Mouse (Mus musculus) MEL (cell line): ENCODE results near the gene H2-K1. TPM values are rescaled to one million over a fixed set of nuclear protein-coding genes. Genes with fewer than 3 reads are reported as not detected.

Experiments used
- polyA plus RNA-seq, 2 experiments: library from polyadenylated mRNA; stranded (reverse) in 1 of 2; unstranded in 1 of 2; fragments of >175 nt in 1 of 2; fragments of >200 nt in 1 of 2; gene quantifications; 2 replicates each; pipeline versions ENCODE4 v1.2.1 to v1.2.4; 2012; ENCODE audit warnings: low replicate concordance in 2 of 2, low read depth in 1 of 2; ENCODE audit not compliant: insufficient read length in 2 of 2, insufficient read depth in 1 of 2, missing spikeins in 1 of 2
- total RNA-seq: library from RNA; depleted of rRNA; stranded (reverse); fragments of 300-350 nt; gene quantifications from 2 replicates; pipeline ENCODE4 v1.2.3, GENCODE M21; 2012; rRNA removed

The H2-K1 gene
- total and polyA plus RNA-seq, 3 experiments, result 81.1 to 113 TPM; not detected in 1

Other genes starting within 250 kb of the H2-K1 start
Only the 30 nearest of the 33 such genes appear.
- 5.0 and 5.2 TPM in 2 replicates for gene Kank3, start 189.8 kb downstream of the H2-K1 start, total RNA-seq
- 1 to 10 TPM in 1 of 2 experiments, not detected in 1; 5.5 TPM for gene Kank3, start 189.8 kb downstream of the H2-K1 start, polyA plus RNA-seq
- gene Rps28, start 175.8 kb downstream of the H2-K1 start, total RNA-seq, result 3,378 and 3,556 TPM in 2 replicates
- gene Rps28, start 175.8 kb downstream of the H2-K1 start, polyA plus RNA-seq, result 1,000 to 10,000 TPM in 1 of 2 experiments, 100 to 1,000 TPM in 1; 994 to 2,154 TPM
- 359 and 370 TPM in 2 replicates for gene Ndufa7, start 175.8 kb downstream of the H2-K1 start, total RNA-seq
- gene Ndufa7, start 175.8 kb downstream of the H2-K1 start, polyA plus RNA-seq, result 100 to 1,000 TPM in 1 of 2 experiments, not detected in 1; 326 TPM
- 38.5 and 48.5 TPM in 2 replicates for gene Cd320, start 157.3 kb downstream of the H2-K1 start, total RNA-seq
- gene Cd320, start 157.3 kb downstream of the H2-K1 start, polyA plus RNA-seq, result 10 to 100 TPM in 1 of 2 experiments, not detected in 1; 45.6 TPM
- gene Gm7029, start 126.5 kb downstream of the H2-K1 start, total RNA-seq, result not detected in 2 replicates
- not detected for gene Gm7029, start 126.5 kb downstream of the H2-K1 start, polyA plus RNA-seq
- 17.1 and 20.6 TPM in 2 replicates for gene Kifc1, start 109.7 kb downstream of the H2-K1 start, total RNA-seq
- 10 to 100 TPM in 1 of 2 experiments, not detected in 1; 53.5 TPM for gene Kifc1, start 109.7 kb downstream of the H2-K1 start, polyA plus RNA-seq
- gene Platr17, start 95.2 kb downstream of the H2-K1 start, total RNA-seq, result not detected in 2 replicates
- not detected for gene Platr17, start 95.2 kb downstream of the H2-K1 start, polyA plus RNA-seq
- 39.6 and 40.6 TPM in 2 replicates for gene Daxx, start 90.9 kb downstream of the H2-K1 start, total RNA-seq
- 10 to 100 TPM in 1 of 2 experiments, not detected in 1; 68.0 TPM for gene Daxx, start 90.9 kb downstream of the H2-K1 start, polyA plus RNA-seq
- 14.7 and 24.3 TPM in 2 replicates for gene Tapbp, start 84.4 kb downstream of the H2-K1 start, total RNA-seq
- 10 to 100 TPM in 1 of 2 experiments, not detected in 1; 33.3 TPM for gene Tapbp, start 84.4 kb downstream of the H2-K1 start, polyA plus RNA-seq
- 18.6 and 20.2 TPM in 2 replicates for gene Zbtb22, start 84.4 kb downstream of the H2-K1 start, total RNA-seq
- 10 to 100 TPM in 1 of 2 experiments, not detected in 1; 30.0 TPM for gene Zbtb22, start 84.4 kb downstream of the H2-K1 start, polyA plus RNA-seq
- gene Rgl2, start 70.8 kb downstream of the H2-K1 start, total RNA-seq, result 19.0 and 24.9 TPM in 2 replicates
- 10 to 100 TPM in 1 of 2 experiments, not detected in 1; 43.6 TPM for gene Rgl2, start 70.8 kb downstream of the H2-K1 start, polyA plus RNA-seq
- gene Pfdn6, start 60.0 kb downstream of the H2-K1 start, total RNA-seq, result 189 and 239 TPM in 2 replicates
- gene Pfdn6, start 60.0 kb downstream of the H2-K1 start, polyA plus RNA-seq, result 100 to 1,000 TPM in 1 of 2 experiments, not detected in 1; 222 TPM
- 97.6 and 100 TPM in 2 replicates for gene Wdr46, start 59.7 kb downstream of the H2-K1 start, total RNA-seq
- gene Wdr46, start 59.7 kb downstream of the H2-K1 start, polyA plus RNA-seq, result 100 to 1,000 TPM in 1 of 2 experiments, not detected in 1; 131 TPM
- 2.2 and 2.5 TPM in 2 replicates for gene B3galt4, start 48.9 kb downstream of the H2-K1 start, total RNA-seq
- gene B3galt4, start 48.9 kb downstream of the H2-K1 start, polyA plus RNA-seq, result 1 to 10 TPM in 1 of 2 experiments, not detected in 1; 2.9 TPM
- 20.6 and 23.6 TPM in 2 replicates for gene Vps52, start 44.5 kb downstream of the H2-K1 start, total RNA-seq
- gene Vps52, start 44.5 kb downstream of the H2-K1 start, polyA plus RNA-seq, result 10 to 100 TPM in 1 of 2 experiments, not detected in 1; 40.7 TPM
- 252 and 286 TPM in 2 replicates for gene Rps18, start 44.3 kb downstream of the H2-K1 start, total RNA-seq
- 1,000 to 10,000 TPM in 1 of 2 experiments, not detected in 1; 1,183 TPM for gene Rps18, start 44.3 kb downstream of the H2-K1 start, polyA plus RNA-seq
- gene Ring1, start 24.3 kb upstream of the H2-K1 start, total RNA-seq, result 12.4 and 18.3 TPM in 2 replicates
- gene Ring1, start 24.3 kb upstream of the H2-K1 start, polyA plus RNA-seq, result 10 to 100 TPM in 1 of 2 experiments, not detected in 1; 28.4 TPM
- gene H2-Ke6, start 27.7 kb upstream of the H2-K1 start, total RNA-seq, result 19.6 and 24.1 TPM in 2 replicates
- gene H2-Ke6, start 27.7 kb upstream of the H2-K1 start, polyA plus RNA-seq, result 10 to 100 TPM in 1 of 2 experiments, not detected in 1; 34.4 TPM
- 125 and 152 TPM in 2 replicates for gene Slc39a7, start 31.3 kb upstream of the H2-K1 start, total RNA-seq
- gene Slc39a7, start 31.3 kb upstream of the H2-K1 start, polyA plus RNA-seq, result 100 to 1,000 TPM in 1 of 2 experiments, not detected in 1; 150 TPM
- gene Rxrb, start 31.5 kb upstream of the H2-K1 start, total RNA-seq, result 37.2 and 37.6 TPM in 2 replicates
- gene Rxrb, start 31.5 kb upstream of the H2-K1 start, polyA plus RNA-seq, result 10 to 100 TPM in 1 of 2 experiments, not detected in 1; 63.4 TPM
- gene Col11a2, start 39.1 kb upstream of the H2-K1 start, total RNA-seq, result 4.6 and 4.8 TPM in 2 replicates
- gene Col11a2, start 39.1 kb upstream of the H2-K1 start, polyA plus RNA-seq, result 10 to 100 TPM in 1 of 2 experiments, not detected in 1; 14.5 TPM
- 2.2 and 2.6 TPM in 2 replicates for gene H2-Oa, start 92.0 kb upstream of the H2-K1 start, total RNA-seq
- gene H2-Oa, start 92.0 kb upstream of the H2-K1 start, polyA plus RNA-seq, result 1 to 10 TPM in 1 of 2 experiments, not detected in 1; 3.9 TPM
- 26.1 and 38.3 TPM in 2 replicates for gene H2-DMa, start 119.2 kb upstream of the H2-K1 start, total RNA-seq
- 10 to 100 TPM in 1 of 2 experiments, not detected in 1; 38.7 TPM for gene H2-DMa, start 119.2 kb upstream of the H2-K1 start, polyA plus RNA-seq
- 97.2 and 99.5 TPM in 2 replicates for gene Brd2, start 122.3 kb upstream of the H2-K1 start, total RNA-seq
- 100 to 1,000 TPM; 189 to 252 TPM for gene Brd2, start 122.3 kb upstream of the H2-K1 start, polyA plus RNA-seq
- gene H2-DMb2, start 143.0 kb upstream of the H2-K1 start, total RNA-seq, result 0.77 and 0.82 TPM in 2 replicates
- gene H2-DMb2, start 143.0 kb upstream of the H2-K1 start, polyA plus RNA-seq, result 1 to 10 TPM in 1 of 2 experiments, not detected in 1; 1.5 TPM
- gene H2-DMb1, start 152.7 kb upstream of the H2-K1 start, total RNA-seq, result not detected in 2 replicates
- gene H2-DMb1, start 152.7 kb upstream of the H2-K1 start, polyA plus RNA-seq, result under 1 TPM in 1 of 2 experiments, not detected in 1; 0.67 TPM
- gene Tap1, start 187.2 kb upstream of the H2-K1 start, total RNA-seq, result 24.6 and 30.7 TPM in 2 replicates
- 10 to 100 TPM in 1 of 2 experiments, not detected in 1; 46.6 TPM for gene Tap1, start 187.2 kb upstream of the H2-K1 start, polyA plus RNA-seq
- gene Psmb9, start 187.4 kb upstream of the H2-K1 start, total RNA-seq, result 23.3 and 24.9 TPM in 2 replicates
- gene Psmb9, start 187.4 kb upstream of the H2-K1 start, polyA plus RNA-seq, result 10 to 100 TPM in 1 of 2 experiments, not detected in 1; 14.7 TPM
- gene Psmb8, start 197.4 kb upstream of the H2-K1 start, total RNA-seq, result 129 and 144 TPM in 2 replicates
- gene Psmb8, start 197.4 kb upstream of the H2-K1 start, polyA plus RNA-seq, result 100 to 1,000 TPM in 1 of 2 experiments, not detected in 1; 133 TPM
- gene Tap2, start 203.2 kb upstream of the H2-K1 start, total RNA-seq, result 40.3 and 48.5 TPM in 2 replicates
- 10 to 100 TPM in 1 of 2 experiments, not detected in 1; 63.0 TPM for gene Tap2, start 203.2 kb upstream of the H2-K1 start, polyA plus RNA-seq